Mouse (Mus musculus) lung, postnatal 0 days (tissue): ENCODE measurements around the gene Rsbn1l. TPM values are rescaled to one million over a fixed set of nuclear protein-coding genes. Genes with fewer than 3 reads are reported as not detected.
A peak's percentile ranks its signal among the peaks of the same experiment; 100 is the strongest.

ENCODE experiments used
- ATAC-seq: fragments of 200-750 bp; cut with Nextera tagmentation; 2 replicates; pipeline ENCODE4 v1.8.0; 2017; ENCODE audit warnings: moderate library complexity
- DNase-seq: peaks from one replicate; pipeline ENCODE4 v3.0.0-alpha.2; 2016; ENCODE audit warnings: low spot score
- H3K27ac ChIP-seq: fragments of 300-500 bp; sonication (generic); 2 replicates; pipeline ENCODE4 v1.5.1; 2014; ENCODE audit warnings: antibody characterized with exemption, mild to moderate bottlenecking, low read length, mixed read lengths
- H3K27me3 ChIP-seq: fragments of 300-500 bp; sonication (generic); replicated peaks from 2 replicates; pipeline ENCODE4 v1.6.1; 2014; ENCODE audit warnings: low read length, mixed read lengths; ENCODE audit not compliant: insufficient read depth
- H3K36me3 ChIP-seq: fragments of 300-500 bp; sonication (generic); 2 replicates; pipeline ENCODE4 v1.6.1; 2014; ENCODE audit warnings: low read length, mixed read lengths; ENCODE audit not compliant: insufficient read depth
- H3K4me1 ChIP-seq: fragments of 300-500 bp; sonication (generic); 2 replicates; pipeline ENCODE4 v1.6.1; 2014; ENCODE audit warnings: antibody characterized with exemption, low read depth, low read length, mixed read lengths; ENCODE audit not compliant: insufficient read depth
- H3K4me2 ChIP-seq: fragments of 300-500 bp; sonication (generic); replicated peaks from 2 replicates; pipeline ENCODE4 v1.6.1; 2014; ENCODE audit warnings: low read depth, mild to moderate bottlenecking, low read length, moderate library complexity, mixed read lengths
- H3K4me3 ChIP-seq: fragments of 300-500 bp; sonication (generic); 2 replicates; pipeline ENCODE4 v1.5.1; 2014; ENCODE audit warnings: low read depth, low read length
- H3K9ac ChIP-seq: fragments of 300-500 bp; sonication (generic); replicated peaks from 2 replicates; pipeline ENCODE4 v1.6.1; 2014; ENCODE audit warnings: low read depth, mild to moderate bottlenecking
- H3K9me3 ChIP-seq: fragments of 300-500 bp; sonication (generic); 2 replicates; pipeline ENCODE4 v1.6.1; 2016; ENCODE audit warnings: low read length, mixed read lengths
- CTCF ChIP-seq: IDR thresholded peaks from 2 replicates; pipeline ENCODE4 v1.5.1; 2016; ENCODE audit warnings: antibody characterized with exemption, mild to moderate bottlenecking
- EP300 ChIP-seq: IDR thresholded peaks from 2 replicates; pipeline ENCODE4 v1.6.1; 2016; ENCODE audit warnings: antibody characterized with exemption, mild to moderate bottlenecking, control low read depth
- WGBS: fragments of 180-500 bp; shearing (Covaris S2); extraction: QIAGEN DNeasy Blood & Tissue Kit; methylation state at CpG from one replicate; pipeline ENCODE4 v1.1.7; 2014; 5-methylcytosine and 5-hydroxymethylcytosine counted together
- polyA plus RNA-seq: library from polyadenylated mRNA; unstranded; fragments of >200 nt; fragmentation: Nextera tagmentation; extraction: Ambion mirVana; gene quantifications from 2 replicates; pipeline ENCODE4 v1.2.1, GENCODE M21; 2015

The Rsbn1l gene
- polyA plus RNA-seq, 1 experiment from 2014 or later = 6.6 TPM

GRCm38 (mm10) chr5:20967942-20968341 lies 11.7 kb upstream of the Rsbn1l start:
- no peak overlapping the region for H3K27ac ChIP-seq
- no peaks in the 10 kb centered on the region for H3K4me1 ChIP-seq
- ATAC-seq (peak; percentile 70), DNase-seq (no peak)
- no peaks in the 10 kb centered on the region for H3K9me3 ChIP-seq
- TF ChIP-seq EP300 = no peak
- no peak for TF ChIP-seq CTCF
- H3K36me3 ChIP-seq = no peaks in the 10 kb centered on the region
- H3K4me2 ChIP-seq = no peak overlapping the region
- H3K4me3 ChIP-seq = no peak overlapping the region
- WGBS = 32% methylated on average over 4 of the region's 4 CpGs
- no peaks in the 10 kb centered on the region for H3K27me3 ChIP-seq
- no peak overlapping the region for H3K9ac ChIP-seq

GRCm38 (mm10) chr5:20964446-20964845 lies 8.2 kb upstream of the Rsbn1l start:
- Histone ChIP-seq H3K9me3 (no peaks in the 10 kb centered on the region), H3K27ac (no peak overlapping the region)
- DNase-seq = no peak

GRCm38 (mm10) chr5:20963295-20963694 lies 7.1 kb upstream of the Rsbn1l start:
- Histone ChIP-seq H3K36me3 (no peaks in the 10 kb centered on the region), H3K9me3 (no peaks in the 10 kb centered on the region), H3K4me3 (no peak overlapping the region), H3K9ac (no peak overlapping the region), H3K4me1 (no peaks in the 10 kb centered on the region), H3K4me2 (no peak overlapping the region), H3K27ac (no peak overlapping the region), H3K27me3 (no peaks in the 10 kb centered on the region)
- TF ChIP-seq CTCF = no peak
- no peak for TF ChIP-seq EP300
- DNase-seq = no peak
- WGBS = 90% methylated on average over 9 of the region's 9 CpGs
- no peak for ATAC-seq

More at GRCm38 (mm10) chr5:20964446-20964845, 8.2 kb upstream of the Rsbn1l start:
- Histone ChIP-seq H3K36me3 (no peaks in the 10 kb centered on the region), H3K9ac (no peak overlapping the region), H3K4me3 (no peak overlapping the region), H3K4me1 (no peaks in the 10 kb centered on the region), H3K4me2 (no peak overlapping the region), H3K27me3 (no peaks in the 10 kb centered on the region)
- WGBS = 90% methylated on average over 6 of the region's 6 CpGs
- no peak for ATAC-seq
- TF ChIP-seq CTCF (no peak), EP300 (no peak)

- Histone ChIP-seq H3K36me3 (no peaks in the 10 kb centered on the region), H3K9me3 (no peaks in the 10 kb centered on the region), H3K27me3 (no peaks in the 10 kb centered on the region), H3K9ac (no peak overlapping the region), H3K27ac (no peak overlapping the region), H3K4me1 (no peaks in the 10 kb centered on the region), H3K4me3 (no peak overlapping the region), H3K4me2 (no peak overlapping the region)
- DNase-seq (no peak), ATAC-seq (no peak)
- TF ChIP-seq CTCF (no peak), EP300 (no peak)
- WGBS = 97% methylated on average over 2 of the region's 2 CpGs
Observed at GRCm38 (mm10) chr5:20960927-20961326, 4.7 kb upstream of the Rsbn1l start.

- ATAC-seq (no peak), DNase-seq (no peak)
- H3K9ac ChIP-seq = no peak overlapping the region
- H3K4me3 ChIP-seq = no peak overlapping the region
- peaks cover 4% of the 10 kb centered on the region; the same call in 1 of the 2 replicates for H3K4me1 ChIP-seq
- TF ChIP-seq EP300 = no peak
- TF ChIP-seq CTCF = no peak
- H3K9me3 ChIP-seq = no peaks in the 10 kb centered on the region
- 0 out of 2 replicates have a peak overlapping the region, but pooled peaks have one; percentile 25 for H3K4me2 ChIP-seq
- no peaks in the 10 kb centered on the region for H3K27me3 ChIP-seq
- no peaks in the 10 kb centered on the region for H3K36me3 ChIP-seq
- no peak overlapping the region for H3K27ac ChIP-seq
- 46% methylated on average over 13 of the region's 13 CpGs for WGBS
Observed at GRCm38 (mm10) chr5:20955114-20955835, 923 bp downstream of the Rsbn1l start.

- Histone ChIP-seq H3K4me3 (peak overlapping the region; percentile 98), H3K36me3 (no peaks in the 10 kb centered on the region), H3K9ac (peak overlapping the region; percentile 46), H3K4me1 (peaks cover 8% of the 10 kb centered on the region; the same call in 1 of the 2 replicates), H3K9me3 (no peaks in the 10 kb centered on the region), H3K27ac (peak overlapping the region; percentile 98), H3K27me3 (no peaks in the 10 kb centered on the region), H3K4me2 (peak overlapping the region; percentile 59)
- no peak for ATAC-seq
- WGBS = 17% methylated on average over 9 of the region's 9 CpGs
- 0 out of 2 replicates have a peak, but pooled peaks have one; percentile 26 for TF ChIP-seq EP300
- no peak for TF ChIP-seq CTCF
- DNase-seq = no peak
Observed at GRCm38 (mm10) chr5:20952337-20952925, 3.8 kb downstream of the Rsbn1l start.
